Mouse (Mus musculus): ENCODE measurements around the gene Pygo1. TPM values are rescaled to one million over a fixed set of nuclear protein-coding genes. Genes with fewer than 3 reads are reported as not detected.
A peak's percentile ranks its signal among the peaks of the same experiment; 100 is the strongest.

Pygo1 gene
- polyA plus RNA-seq, 1 experiment from 2014 or later: 4.3 TPM

DNA sequence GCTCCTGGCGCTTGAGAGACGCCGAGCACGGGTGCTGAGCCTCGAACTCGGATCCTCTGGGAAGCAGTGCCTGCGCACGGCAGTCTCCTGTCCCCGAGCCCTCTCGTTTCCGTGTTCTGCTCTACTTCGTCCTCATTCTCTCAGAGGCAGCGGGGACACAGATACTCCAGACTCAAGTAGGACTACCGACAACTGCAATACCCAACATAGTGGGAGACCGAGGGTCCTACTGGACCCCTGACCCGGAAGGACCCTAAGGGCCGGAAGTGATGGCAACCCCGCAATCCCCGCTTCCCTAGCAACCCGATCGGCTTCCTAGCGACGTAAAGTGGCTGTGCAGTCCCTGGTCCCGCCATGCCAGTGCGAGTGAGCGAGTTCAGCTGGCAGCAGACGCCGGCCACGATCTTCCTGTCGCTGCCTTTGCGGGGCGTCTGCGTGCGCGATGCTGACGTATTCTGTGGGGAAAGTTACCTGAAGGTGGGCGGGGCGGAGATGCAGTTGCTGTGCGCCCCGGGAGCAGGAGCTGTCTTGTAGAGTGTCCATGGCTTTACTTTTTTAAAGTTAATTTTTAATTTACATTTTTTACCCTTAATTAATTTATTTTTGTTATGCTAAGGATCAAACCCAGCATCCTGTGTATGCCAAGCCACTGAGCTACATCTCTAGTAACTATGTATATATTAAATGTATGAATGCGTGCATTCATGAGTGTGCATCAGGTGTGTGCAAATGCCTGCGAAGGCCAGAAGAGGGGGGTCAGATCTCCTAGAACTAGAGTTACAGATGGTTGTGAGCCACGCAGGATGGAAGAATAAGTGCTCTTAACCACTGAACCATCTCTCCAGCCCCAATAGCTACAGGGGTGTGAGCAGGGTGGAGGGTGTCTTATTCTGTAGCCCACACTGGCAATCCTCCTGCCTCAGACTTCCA lies 33.3 kb downstream of the Pygo1 start, which contains the start of the genes Dyx1c1 and Gm44503:
Gene Dyx1c1 (plus strand): TSS at position 265 of the 930 bp plus-strand sequence.
Gene Gm44503 (plus strand): TSS at position 332 of the 930 bp plus-strand sequence.
- H3K9me3 ChIP-seq (ENCODE audit: low read length): no peaks in the 10 kb centered on the region
- H3K36me3 ChIP-seq (ENCODE audit: insufficient read depth, low read length): no peaks in the 10 kb centered on the region
- peak within 1 kb of the TSS; percentile 86 for H3K4me3 ChIP-seq (ENCODE audit: low read length)
- peaks cover 6% of the 10 kb centered on the region for H3K4me1 ChIP-seq (ENCODE audit: insufficient read depth, low read length)
- under 1% methylated on average over 43 of the region's 43 CpGs for WGBS
- H3K4me2 ChIP-seq (replicated peaks; ENCODE audit: low read depth, low read length): peak within 1 kb of the TSS; percentile 53
- H3K27ac ChIP-seq (ENCODE audit: low read length): peak within 1 kb of the TSS; percentile 36
- no peaks in the 10 kb centered on the region for H3K27me3 ChIP-seq (ENCODE audit: insufficient read depth, low read length)
- peak within 1 kb of the TSS; percentile 72 for H3K9ac ChIP-seq (replicated peaks; ENCODE audit: low read length)
- peak; percentile 92 for ATAC-seq (ENCODE audit: low FRiP score, low TSS enrichment)

DNA sequence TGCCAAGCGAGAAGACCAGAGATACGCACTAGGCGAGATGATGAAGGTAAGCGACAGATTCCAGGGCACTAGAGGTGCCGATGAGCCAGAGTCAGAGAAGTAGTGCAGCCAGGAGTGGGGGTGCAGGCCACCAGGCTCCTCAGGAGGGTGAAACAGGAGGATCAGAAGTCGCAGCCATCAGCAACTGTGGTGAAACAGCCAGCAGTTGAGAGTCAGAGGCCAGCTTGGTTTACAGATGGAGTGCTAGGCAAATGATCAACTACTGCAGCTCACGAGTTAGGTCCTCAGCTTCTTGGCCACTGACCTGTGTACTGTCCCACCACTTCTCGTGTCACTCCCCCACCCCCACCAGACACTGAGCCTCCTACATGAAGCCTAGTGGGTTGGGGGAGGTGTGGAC lies 35.9 kb downstream of the Pygo1 start:
- Histone ChIP-seq H3K4me2 (replicated peaks; ENCODE audit: low read depth, low read length) (no peak overlapping the region), H3K4me3 (ENCODE audit: low read length) (no peak overlapping the region), H3K27ac (ENCODE audit: low read length) (no peak overlapping the region; the same call in 1 of the 2 replicates), H3K9ac (replicated peaks; ENCODE audit: low read length) (0 out of 2 replicates have a peak overlapping the region, but pooled peaks have one; percentile 26), H3K4me1 (ENCODE audit: insufficient read depth, low read length) (peaks cover 6% of the 10 kb centered on the region), H3K36me3 (ENCODE audit: insufficient read depth, low read length) (no peaks in the 10 kb centered on the region), H3K9me3 (ENCODE audit: low read length) (no peaks in the 10 kb centered on the region), H3K27me3 (ENCODE audit: insufficient read depth, low read length) (no peaks in the 10 kb centered on the region)
- 69% methylated on average over 8 of the region's 8 CpGs for WGBS
- ATAC-seq (ENCODE audit: low FRiP score, low TSS enrichment): peak; percentile 24; the same call in 1 of the 2 replicates

DNA sequence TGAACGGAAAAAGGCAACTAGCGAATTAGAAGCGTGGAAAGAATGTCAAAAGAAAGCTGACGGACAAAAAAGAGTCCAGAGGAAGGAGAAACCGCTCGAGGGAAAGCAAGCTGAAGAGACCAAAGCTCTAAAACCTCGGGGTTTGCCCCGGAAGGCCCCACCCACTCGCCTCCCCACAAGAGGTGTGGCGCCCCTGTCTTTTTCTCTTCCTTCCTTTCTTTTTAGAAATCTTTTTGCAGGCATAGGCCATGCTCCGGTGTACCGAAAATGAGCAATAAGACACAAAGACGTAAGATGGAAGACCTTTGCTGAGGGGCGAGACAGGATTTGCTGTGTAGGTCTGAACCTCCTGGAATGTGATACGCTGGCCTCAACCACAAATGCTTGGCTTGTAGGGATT lies 36.5 kb downstream of the Pygo1 start:
- no peaks in the 10 kb centered on the region for H3K9me3 ChIP-seq (ENCODE audit: low read length)
- no peak overlapping the region for H3K4me3 ChIP-seq (ENCODE audit: low read length)
- H3K36me3 ChIP-seq (ENCODE audit: insufficient read depth, low read length): no peaks in the 10 kb centered on the region
- 74% methylated on average over 15 of the region's 15 CpGs for WGBS
- H3K27me3 ChIP-seq (ENCODE audit: insufficient read depth, low read length): no peaks in the 10 kb centered on the region
- ATAC-seq (ENCODE audit: low FRiP score, low TSS enrichment): no peak
- peaks cover 6% of the 10 kb centered on the region for H3K4me1 ChIP-seq (ENCODE audit: insufficient read depth, low read length)
- no peak overlapping the region for H3K4me2 ChIP-seq (replicated peaks; ENCODE audit: low read depth, low read length)
- no peak overlapping the region; the same call in 1 of the 2 replicates for H3K27ac ChIP-seq (ENCODE audit: low read length)
- H3K9ac ChIP-seq (replicated peaks; ENCODE audit: low read length): no peak overlapping the region

DNA sequence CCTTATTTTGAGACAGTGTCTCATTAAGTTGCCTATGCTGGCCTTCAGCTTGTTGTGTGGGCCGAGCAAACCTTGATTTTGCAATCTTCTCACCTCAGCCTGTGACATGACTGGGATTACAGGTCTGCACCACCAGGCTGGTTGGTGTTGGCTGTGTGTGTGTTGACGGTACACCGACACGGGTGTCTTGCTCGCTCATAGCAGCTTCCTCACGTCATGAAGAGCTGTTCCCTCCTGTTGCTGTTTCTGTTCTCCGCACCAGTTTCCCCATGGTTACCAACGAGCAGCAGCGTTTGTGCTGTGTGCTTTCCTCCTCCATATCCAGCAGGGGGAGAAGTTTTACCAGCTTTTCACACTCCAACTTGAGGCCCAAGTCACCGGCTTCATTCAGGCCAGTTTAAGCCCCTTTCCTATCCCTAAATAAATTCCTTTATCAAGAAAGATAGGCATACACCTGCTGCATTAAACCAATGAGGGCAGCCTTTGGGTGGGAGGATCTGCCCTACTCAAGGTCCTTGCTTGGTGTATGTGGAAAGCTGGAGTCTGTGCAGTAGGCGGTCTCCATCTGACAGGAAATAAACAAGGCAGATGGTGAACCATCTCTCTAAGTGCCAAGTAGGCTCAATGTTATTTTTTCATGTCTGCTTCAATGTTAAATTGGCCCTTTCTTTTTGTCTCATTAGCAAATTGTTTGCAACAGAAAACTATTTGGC lies 43.1 kb downstream of the Pygo1 start:
- Histone ChIP-seq H3K4me2 (replicated peaks; ENCODE audit: low read depth, low read length) (no peak overlapping the region), H3K9ac (replicated peaks; ENCODE audit: low read length) (no peak overlapping the region), H3K4me3 (ENCODE audit: low read length) (no peak overlapping the region), H3K27ac (ENCODE audit: low read length) (no peak overlapping the region), H3K36me3 (ENCODE audit: insufficient read depth, low read length) (0 out of 2 replicates have a peak, but pooled peaks cover 3% of the 10 kb centered on the region), H3K4me1 (ENCODE audit: insufficient read depth, low read length) (no peaks in the 10 kb centered on the region), H3K27me3 (ENCODE audit: insufficient read depth, low read length) (no peaks in the 10 kb centered on the region), H3K9me3 (ENCODE audit: low read length) (0 out of 2 replicates have a peak, but pooled peaks cover 3% of the 10 kb centered on the region)
- peak; percentile 63; the same call in 1 of the 2 replicates for ATAC-seq (ENCODE audit: low FRiP score, low TSS enrichment)
- 36% methylated on average over 11 of the region's 11 CpGs for WGBS

DNA sequence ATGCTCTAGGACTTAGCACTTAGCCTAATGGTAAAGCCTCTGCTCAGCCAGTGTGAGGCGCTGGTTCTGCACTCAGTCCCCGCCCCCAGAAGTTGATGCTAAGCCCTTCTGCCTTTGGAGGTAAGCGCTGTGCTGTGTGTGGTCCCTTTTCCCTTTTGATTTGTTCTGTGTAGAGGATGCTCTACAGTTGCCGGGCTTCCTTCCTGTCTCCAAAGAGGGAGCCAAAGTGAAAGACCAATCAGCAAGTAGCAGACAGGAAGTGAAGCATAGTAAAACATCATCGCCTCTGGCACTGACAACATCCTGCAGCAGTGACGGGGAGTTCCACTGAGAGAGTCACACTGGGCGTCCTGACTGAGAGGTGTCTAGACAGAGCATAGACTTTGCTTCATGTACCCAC lies 44.4 kb downstream of the Pygo1 start:
- 74% methylated on average over 7 of the region's 7 CpGs for WGBS
- Histone ChIP-seq H3K27me3 (ENCODE audit: insufficient read depth, low read length) (no peaks in the 10 kb centered on the region), H3K4me1 (ENCODE audit: insufficient read depth, low read length) (no peaks in the 10 kb centered on the region), H3K4me3 (ENCODE audit: low read length) (no peak overlapping the region), H3K4me2 (replicated peaks; ENCODE audit: low read depth, low read length) (no peak overlapping the region), H3K9me3 (ENCODE audit: low read length) (0 out of 2 replicates have a peak, but pooled peaks cover 3% of the 10 kb centered on the region), H3K36me3 (ENCODE audit: insufficient read depth, low read length) (0 out of 2 replicates have a peak, but pooled peaks cover 3% of the 10 kb centered on the region), H3K9ac (replicated peaks; ENCODE audit: low read length) (no peak overlapping the region), H3K27ac (ENCODE audit: low read length) (no peak overlapping the region)
- no peak for ATAC-seq (ENCODE audit: low FRiP score, low TSS enrichment)

DNA sequence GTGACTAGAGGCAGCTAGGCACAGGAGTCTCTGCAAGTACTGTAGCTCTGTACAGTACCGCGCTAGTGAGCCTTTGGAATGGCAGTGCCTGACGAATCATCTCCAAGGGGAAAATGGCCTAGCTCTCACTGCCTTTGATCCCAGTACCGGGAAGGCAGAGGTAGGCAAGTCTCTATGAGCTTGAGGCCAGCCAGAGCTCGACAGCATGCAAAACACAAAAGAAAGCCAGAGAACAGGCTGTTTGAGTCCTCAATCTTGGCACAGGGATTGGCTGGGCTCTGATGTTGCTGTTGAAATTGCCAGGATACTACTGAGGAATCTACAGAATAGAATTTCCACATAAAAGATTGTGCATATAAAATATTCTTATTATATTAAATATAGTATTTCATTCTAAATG lies 47.0 kb downstream of the Pygo1 start:
- Histone ChIP-seq H3K4me3 (ENCODE audit: low read length) (no peak overlapping the region), H3K4me1 (ENCODE audit: insufficient read depth, low read length) (no peaks in the 10 kb centered on the region), H3K9me3 (ENCODE audit: low read length) (0 out of 2 replicates have a peak, but pooled peaks cover 3% of the 10 kb centered on the region), H3K36me3 (ENCODE audit: insufficient read depth, low read length) (0 out of 2 replicates have a peak, but pooled peaks cover 3% of the 10 kb centered on the region), H3K27me3 (ENCODE audit: insufficient read depth, low read length) (no peaks in the 10 kb centered on the region), H3K27ac (ENCODE audit: low read length) (no peak overlapping the region), H3K4me2 (replicated peaks; ENCODE audit: low read depth, low read length) (no peak overlapping the region), H3K9ac (replicated peaks; ENCODE audit: low read length) (no peak overlapping the region)
- 83% methylated on average over 5 of the region's 5 CpGs for WGBS
- no peak for ATAC-seq (ENCODE audit: low FRiP score, low TSS enrichment)

DNA sequence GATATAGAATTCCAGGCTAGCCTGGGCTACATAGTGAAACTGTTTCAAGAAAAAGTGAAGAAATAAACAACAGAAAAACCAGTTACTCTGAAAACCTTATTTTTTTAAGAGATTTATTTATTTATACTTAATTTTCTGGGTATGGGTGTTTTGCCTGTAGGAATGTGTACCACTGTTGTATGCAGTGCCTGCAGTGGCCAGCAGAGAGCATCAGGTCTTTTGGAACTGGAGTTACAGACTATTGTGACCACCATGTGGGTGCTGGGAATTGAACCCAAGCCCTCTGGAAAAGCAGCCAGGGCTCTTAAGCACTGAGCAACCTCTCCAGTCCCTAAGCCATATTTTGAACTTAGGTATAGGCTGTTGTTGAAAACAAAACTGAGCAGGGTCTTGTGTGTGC lies 47.5 kb downstream of the Pygo1 start:
- Histone ChIP-seq H3K27ac (ENCODE audit: low read length) (no peak overlapping the region), H3K9me3 (ENCODE audit: low read length) (0 out of 2 replicates have a peak, but pooled peaks cover 3% of the 10 kb centered on the region), H3K36me3 (ENCODE audit: insufficient read depth, low read length) (0 out of 2 replicates have a peak, but pooled peaks cover 3% of the 10 kb centered on the region), H3K4me1 (ENCODE audit: insufficient read depth, low read length) (no peaks in the 10 kb centered on the region), H3K9ac (replicated peaks; ENCODE audit: low read length) (no peak overlapping the region), H3K4me2 (replicated peaks; ENCODE audit: low read depth, low read length) (no peak overlapping the region), H3K4me3 (ENCODE audit: low read length) (no peak overlapping the region), H3K27me3 (ENCODE audit: insufficient read depth, low read length) (no peaks in the 10 kb centered on the region)
- ATAC-seq (ENCODE audit: low FRiP score, low TSS enrichment): no peak

DNA sequence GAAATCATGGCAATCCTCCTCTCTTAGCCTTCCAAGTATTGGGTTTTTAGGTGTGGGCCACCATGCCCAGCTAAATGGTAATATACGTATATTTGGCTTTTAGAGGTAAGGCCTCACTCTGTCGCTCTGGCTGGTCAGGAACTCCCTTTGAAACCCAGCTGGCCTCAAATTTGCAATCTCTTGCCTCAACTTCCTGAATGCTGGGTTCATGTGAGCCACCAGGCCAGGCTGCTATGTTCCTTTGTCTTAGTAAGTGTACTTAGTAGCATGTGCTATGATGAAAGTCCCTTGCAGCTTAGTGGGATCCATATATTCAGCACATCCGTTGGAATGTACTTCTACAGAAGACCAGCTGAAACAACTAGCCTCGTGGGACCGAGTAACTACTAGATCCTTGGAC lies 49.3 kb downstream of the Pygo1 start:
- no peak for ATAC-seq (ENCODE audit: low FRiP score, low TSS enrichment)
- H3K4me1 ChIP-seq (ENCODE audit: insufficient read depth, low read length): no peaks in the 10 kb centered on the region
- 0 out of 2 replicates have a peak, but pooled peaks cover 3% of the 10 kb centered on the region for H3K9me3 ChIP-seq (ENCODE audit: low read length)
- H3K4me3 ChIP-seq (ENCODE audit: low read length): no peak overlapping the region
- 92% methylated on average over 5 of the region's 5 CpGs for WGBS
- 0 out of 2 replicates have a peak, but pooled peaks cover 3% of the 10 kb centered on the region for H3K36me3 ChIP-seq (ENCODE audit: insufficient read depth, low read length)
- no peak overlapping the region for H3K27ac ChIP-seq (ENCODE audit: low read length)
- no peak overlapping the region for H3K9ac ChIP-seq (replicated peaks; ENCODE audit: low read length)
- no peaks in the 10 kb centered on the region for H3K27me3 ChIP-seq (ENCODE audit: insufficient read depth, low read length)
- H3K4me2 ChIP-seq (replicated peaks; ENCODE audit: low read depth, low read length): no peak overlapping the region

DNA sequence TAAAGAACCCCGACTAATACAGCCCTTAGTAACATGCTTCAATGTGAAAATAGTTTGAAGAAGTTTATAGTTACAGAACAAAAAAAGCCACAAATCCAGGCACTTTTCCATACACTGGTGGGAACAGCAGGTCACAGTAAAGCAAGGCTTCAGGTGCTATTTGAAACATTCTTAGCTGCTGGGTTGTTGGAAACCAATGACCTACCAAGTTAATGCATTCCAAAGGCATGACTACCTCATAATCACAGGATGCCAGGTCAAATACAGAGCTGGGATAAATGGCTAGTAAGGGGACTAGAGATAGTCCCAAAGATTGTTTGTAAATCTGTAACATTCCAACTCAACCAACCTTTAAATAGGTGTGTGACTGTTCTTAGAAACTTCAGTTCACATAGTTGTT lies 49.8 kb downstream of the Pygo1 start:
- ATAC-seq (ENCODE audit: low FRiP score, low TSS enrichment): no peak
- WGBS: 91% methylated on average over 1 of the region's 1 CpGs

More for the DNA sequence above, 49.8 kb downstream of the Pygo1 start:
- Histone ChIP-seq H3K9me3 (ENCODE audit: low read length) (0 out of 2 replicates have a peak, but pooled peaks cover 3% of the 10 kb centered on the region), H3K4me3 (ENCODE audit: low read length) (no peak overlapping the region), H3K9ac (replicated peaks; ENCODE audit: low read length) (no peak overlapping the region), H3K27ac (ENCODE audit: low read length) (no peak overlapping the region), H3K4me2 (replicated peaks; ENCODE audit: low read depth, low read length) (no peak overlapping the region), H3K27me3 (ENCODE audit: insufficient read depth, low read length) (no peaks in the 10 kb centered on the region), H3K36me3 (ENCODE audit: insufficient read depth, low read length) (0 out of 2 replicates have a peak, but pooled peaks cover 3% of the 10 kb centered on the region), H3K4me1 (ENCODE audit: insufficient read depth, low read length) (no peaks in the 10 kb centered on the region)

All from kidney, embryonic 16.5 days (tissue).